1 mouse cellular context compared by ENCODE assay signal in the genomic region with DNA sequence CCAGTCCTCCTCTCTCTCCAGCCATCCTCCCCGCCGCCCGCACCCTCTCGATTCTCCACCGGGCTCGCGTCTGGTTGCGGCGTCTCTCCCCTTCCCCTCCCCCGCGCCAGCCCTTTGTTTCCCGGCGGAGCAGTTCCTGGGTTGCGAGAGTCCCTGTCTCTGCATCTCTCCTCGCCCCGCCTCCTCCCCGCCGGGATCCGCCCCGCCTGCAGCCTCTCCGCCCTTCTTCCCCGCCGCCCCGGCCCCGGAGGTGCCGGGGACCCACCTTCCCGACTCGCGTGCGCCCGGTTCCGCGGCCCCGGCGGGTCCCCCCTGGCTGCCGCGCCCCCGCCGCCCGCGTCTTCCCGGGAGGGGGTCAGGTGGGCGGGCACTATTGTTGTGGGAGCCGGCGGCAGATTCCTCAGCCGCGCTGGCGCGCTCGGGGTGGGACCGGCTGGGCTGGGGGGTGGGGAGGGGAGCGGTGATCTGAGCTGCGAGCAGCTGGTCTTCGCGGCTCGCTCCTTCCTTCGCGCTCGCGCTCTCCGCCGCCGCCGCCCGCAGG.
TF ChIP-seq lines count a peak whose summit lies in the region.

No protein-coding gene starts in this region.

TF ChIP-seq in CH12.LX, 34 proteins besides CTCF, POLR2A, EP300 and RAD21:
- no peak for TF ChIP-seq SIN3A (IDR thresholded peaks at IDR 0.05; ENCODE audit: low read length)
- no peak for TF ChIP-seq MXI1 (IDR thresholded peaks at IDR 0.05; ENCODE audit: low read depth, low read length)
- TF ChIP-seq MAFK (IDR thresholded peaks at IDR 0.05; ENCODE audit: insufficient replicate concordance, low read length), result no peak
- no peak for TF ChIP-seq JUND (conservative IDR thresholded peaks at IDR 0.05; ENCODE audit: low read depth, low read length)
- no peak for TF ChIP-seq RCOR1 (conservative IDR thresholded peaks at IDR 0.05; ENCODE audit: low read depth, low read length)
- no peak for TF ChIP-seq TBP (conservative IDR thresholded peaks at IDR 0.05; ENCODE audit: low read depth, low read length)
- TF ChIP-seq ZMIZ1 (IDR thresholded peaks at IDR 0.05; ENCODE audit: low read depth, low read length), result no peak
- no peak; the same call in 1 of the 2 replicates for TF ChIP-seq ELF1 (IDR thresholded peaks at IDR 0.05; ENCODE audit: low read depth, low read length)
- no peak for TF ChIP-seq MAX (IDR thresholded peaks at IDR 0.05; ENCODE audit: low read length)
- no peak for TF ChIP-seq CHD1 (IDR thresholded peaks at IDR 0.05; ENCODE audit: low read depth, low read length)
- TF ChIP-seq KAT2A (IDR thresholded peaks at IDR 0.05; ENCODE audit: insufficient replicate concordance, low read length), result no peak
- TF ChIP-seq MAZ (IDR thresholded peaks at IDR 0.05; ENCODE audit: low read depth, low read length), result no peak
- no peak for TF ChIP-seq USF2 (conservative IDR thresholded peaks at IDR 0.05; ENCODE audit: low read depth, low read length)
- no peak for TF ChIP-seq MYC (IDR thresholded peaks at IDR 0.05; ENCODE audit: low read depth, low read length)
TF ChIP-seq in CH12.LX: peak in this region for 0.
